Mouse (Mus musculus): ENCODE results near the gene Ogfod3. TPM values are rescaled to one million over a fixed set of nuclear protein-coding genes. Genes with fewer than 3 reads are reported as not detected.

Ogfod3 gene
- 25.4 and 27.4 TPM in 2 replicates for polyA plus RNA-seq (2012; rRNA removed)

DNA sequence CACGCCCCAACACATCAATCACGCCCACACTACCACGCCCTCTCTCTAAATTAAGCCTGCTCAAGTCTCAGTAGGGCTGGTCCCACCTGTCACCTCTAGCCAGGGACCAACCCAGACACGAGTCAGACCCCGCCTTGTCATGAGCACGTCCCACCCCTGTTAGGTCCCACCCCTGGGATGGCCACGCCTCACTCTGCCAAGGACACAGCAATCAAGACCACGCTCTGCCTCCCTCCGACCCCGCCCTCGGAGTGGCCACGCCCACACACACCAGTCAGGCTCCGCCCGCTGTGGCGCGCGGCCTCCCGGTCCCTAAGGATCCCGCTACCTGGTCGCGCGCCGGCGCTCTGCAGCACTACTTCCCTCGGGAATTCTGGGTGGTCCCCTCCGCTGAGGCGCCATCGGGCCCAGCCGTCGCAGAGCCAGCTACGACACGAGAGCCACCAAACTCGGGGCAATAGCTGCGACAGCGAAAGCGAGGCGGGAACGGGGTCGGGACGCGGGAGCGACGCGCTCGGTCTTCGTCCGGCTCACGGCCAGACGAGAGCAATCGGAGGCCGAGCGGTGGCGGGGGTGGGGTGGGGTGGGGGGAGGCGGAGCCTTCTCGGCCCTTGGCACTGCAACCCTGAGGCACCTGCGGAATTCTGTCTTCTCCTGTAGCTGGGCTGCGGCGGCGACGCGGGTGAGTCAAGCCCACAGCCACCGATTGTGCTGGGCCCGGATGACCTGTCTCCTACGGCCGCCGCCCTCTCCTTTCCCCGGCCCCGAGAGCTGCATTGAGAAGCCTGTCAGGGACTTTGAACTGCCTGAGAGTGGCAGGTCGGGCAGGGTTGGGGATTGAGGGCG lies at the start of gene Ogfod3, which contains the start of gene Hexdc:
TSS of gene Ogfod3 (minus strand) at position 551 of the 846 bp plus-strand sequence.
TSS of gene Hexdc (plus strand) at position 273 of the 846 bp plus-strand sequence.
- H3K4me1 ChIP-seq (ENCODE audit: control insufficient read depth, insufficient read depth, low read length): peaks cover 9% of the 10 kb centered on the region; the same call in 1 of the 2 replicates
- no peak for TF ChIP-seq CTCF (conservative IDR thresholded peaks at IDR 0.05; ENCODE audit: insufficient read depth, insufficient read length, low read depth, low read length)
- H3K4me3 ChIP-seq (ENCODE audit: insufficient read depth, low read depth, low read length): peak within 1 kb of the TSS; percentile 73
- no peaks in the 10 kb centered on the region for H3K36me3 ChIP-seq (ENCODE audit: control insufficient read depth, insufficient read depth, low read length)
- H3K27ac ChIP-seq (ENCODE audit: insufficient read depth, low read depth, low read length): peak within 1 kb of the TSS; percentile 74
- H3K27me3 ChIP-seq (replicated peaks; ENCODE audit: control insufficient read depth, insufficient read depth, low read length): no peaks in the 10 kb centered on the region
- WGBS: under 1% methylated on average over 70 of the region's 70 CpGs
- peak; percentile 98 for DNase-seq

DNA sequence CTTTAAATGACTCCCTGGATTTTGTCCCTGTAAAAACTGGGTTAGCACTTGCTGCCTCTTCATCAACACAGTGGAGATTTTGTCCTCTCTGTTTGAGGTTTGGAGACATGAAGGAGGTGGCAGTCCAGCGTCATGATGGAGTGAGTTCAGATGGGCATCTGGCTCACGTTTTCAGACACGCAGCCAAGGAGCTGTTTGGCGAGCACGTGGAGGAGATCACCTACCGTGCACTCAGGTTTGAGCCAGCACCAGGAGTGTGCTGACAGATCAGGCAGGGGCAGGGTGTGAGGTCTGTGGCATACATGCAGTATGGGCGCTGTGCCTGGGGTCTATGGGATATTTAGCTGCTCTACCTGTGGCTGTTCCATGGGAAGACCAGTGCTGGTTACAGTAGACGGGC lies 45.7 kb upstream of the Ogfod3 start:
- no peaks in the 10 kb centered on the region for H3K27me3 ChIP-seq (replicated peaks; ENCODE audit: control insufficient read depth, insufficient read depth, low read length)
- no peak for DNase-seq
- TF ChIP-seq POLR2A (IDR thresholded peaks at IDR 0.05; ENCODE audit: low read depth, low read length) (no peak), CTCF (conservative IDR thresholded peaks at IDR 0.05; ENCODE audit: insufficient read depth, insufficient read length, low read depth, low read length) (no peak)
- no peaks in the 10 kb centered on the region for H3K4me1 ChIP-seq (ENCODE audit: control insufficient read depth, insufficient read depth, low read length)
- peaks cover 16% of the 10 kb centered on the region for H3K36me3 ChIP-seq (ENCODE audit: control insufficient read depth, insufficient read depth, low read length)
- H3K4me3 ChIP-seq (ENCODE audit: insufficient read depth, low read depth, low read length): no peak overlapping the region
- no peak overlapping the region for H3K27ac ChIP-seq (ENCODE audit: insufficient read depth, low read depth, low read length)
- 86% methylated on average over 8 of the region's 8 CpGs for WGBS

DNA sequence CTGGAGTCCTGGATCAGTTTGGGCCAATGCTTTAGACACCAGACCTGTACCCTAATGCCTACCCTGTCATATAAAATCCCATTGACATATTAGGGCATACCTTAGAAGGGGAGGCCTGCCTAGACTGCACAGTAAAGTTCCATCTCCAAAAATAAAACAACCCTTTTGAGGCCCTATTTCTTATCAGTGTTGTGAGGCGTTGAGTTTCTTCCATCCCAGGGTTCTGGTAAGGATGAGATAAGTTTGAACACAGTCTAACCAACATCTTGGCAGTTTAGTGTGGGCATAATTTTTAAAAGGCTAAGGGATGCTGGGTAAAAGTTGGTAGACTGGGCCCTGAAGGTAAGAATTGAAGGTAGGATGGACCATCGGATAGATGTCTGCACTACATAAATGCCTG lies 35.2 kb upstream of the Ogfod3 start:
- Histone ChIP-seq H3K4me3 (ENCODE audit: insufficient read depth, low read depth, low read length) (no peak overlapping the region), H3K27me3 (replicated peaks; ENCODE audit: control insufficient read depth, insufficient read depth, low read length) (no peaks in the 10 kb centered on the region), H3K27ac (ENCODE audit: insufficient read depth, low read depth, low read length) (no peak overlapping the region), H3K36me3 (ENCODE audit: control insufficient read depth, insufficient read depth, low read length) (no peaks in the 10 kb centered on the region; the same call in 1 of the 2 replicates), H3K4me1 (ENCODE audit: control insufficient read depth, insufficient read depth, low read length) (peaks cover 8% of the 10 kb centered on the region)
- no peak for DNase-seq
- WGBS: 92% methylated on average over 2 of the region's 2 CpGs
- TF ChIP-seq POLR2A (IDR thresholded peaks at IDR 0.05; ENCODE audit: low read depth, low read length) (no peak), CTCF (conservative IDR thresholded peaks at IDR 0.05; ENCODE audit: insufficient read depth, insufficient read length, low read depth, low read length) (no peak)

DNA sequence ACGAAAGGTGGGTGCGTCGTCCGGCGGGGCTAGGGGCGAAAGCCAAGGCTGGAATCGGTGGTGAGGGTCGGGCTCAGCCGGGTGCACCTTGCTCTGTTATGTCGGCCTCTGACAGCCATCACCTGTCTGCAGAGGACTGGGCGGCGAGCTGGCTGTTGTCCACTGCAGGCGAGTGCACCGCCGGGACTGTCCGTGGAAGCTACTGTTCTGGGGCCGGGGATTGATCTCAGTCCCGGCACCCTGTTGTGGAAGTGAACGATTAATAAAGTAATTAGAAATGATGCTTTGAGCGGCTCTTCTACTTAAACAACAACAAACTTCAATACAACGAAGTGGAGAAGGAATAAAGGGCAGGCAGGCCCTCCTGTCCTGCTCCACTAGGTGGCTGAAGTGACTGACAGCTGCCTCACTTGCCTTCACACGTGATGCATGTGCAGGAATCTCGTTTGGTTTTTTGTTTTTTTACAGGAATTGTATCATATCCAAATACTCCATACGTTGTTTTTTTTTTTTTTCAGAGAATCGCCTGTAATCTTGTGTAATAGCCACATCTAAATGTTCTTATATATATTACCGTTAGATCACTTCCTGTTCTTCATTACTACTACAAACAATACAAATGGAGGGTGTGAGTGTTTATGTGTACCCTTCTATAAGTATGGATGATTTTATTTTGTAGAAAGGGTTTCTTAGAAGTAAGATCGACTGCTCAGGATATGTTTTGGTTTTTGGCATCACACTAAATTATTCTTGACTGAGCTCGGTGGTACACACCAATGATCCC lies 33.0 kb upstream of the Ogfod3 start:
- WGBS: 1% methylated on average over 28 of the region's 28 CpGs
- peak; percentile 70 for DNase-seq
- Histone ChIP-seq H3K36me3 (ENCODE audit: control insufficient read depth, insufficient read depth, low read length) (no peaks in the 10 kb centered on the region), H3K4me3 (ENCODE audit: insufficient read depth, low read depth, low read length) (peak overlapping the region; percentile 80), H3K4me1 (ENCODE audit: control insufficient read depth, insufficient read depth, low read length) (peaks cover 8% of the 10 kb centered on the region), H3K27me3 (replicated peaks; ENCODE audit: control insufficient read depth, insufficient read depth, low read length) (no peaks in the 10 kb centered on the region), H3K27ac (ENCODE audit: insufficient read depth, low read depth, low read length) (peak overlapping the region; percentile 85)
- no peak for TF ChIP-seq POLR2A (IDR thresholded peaks at IDR 0.05; ENCODE audit: low read depth, low read length)
- peak; percentile 64 for TF ChIP-seq CTCF (conservative IDR thresholded peaks at IDR 0.05; ENCODE audit: insufficient read depth, insufficient read length, low read depth, low read length)

DNA sequence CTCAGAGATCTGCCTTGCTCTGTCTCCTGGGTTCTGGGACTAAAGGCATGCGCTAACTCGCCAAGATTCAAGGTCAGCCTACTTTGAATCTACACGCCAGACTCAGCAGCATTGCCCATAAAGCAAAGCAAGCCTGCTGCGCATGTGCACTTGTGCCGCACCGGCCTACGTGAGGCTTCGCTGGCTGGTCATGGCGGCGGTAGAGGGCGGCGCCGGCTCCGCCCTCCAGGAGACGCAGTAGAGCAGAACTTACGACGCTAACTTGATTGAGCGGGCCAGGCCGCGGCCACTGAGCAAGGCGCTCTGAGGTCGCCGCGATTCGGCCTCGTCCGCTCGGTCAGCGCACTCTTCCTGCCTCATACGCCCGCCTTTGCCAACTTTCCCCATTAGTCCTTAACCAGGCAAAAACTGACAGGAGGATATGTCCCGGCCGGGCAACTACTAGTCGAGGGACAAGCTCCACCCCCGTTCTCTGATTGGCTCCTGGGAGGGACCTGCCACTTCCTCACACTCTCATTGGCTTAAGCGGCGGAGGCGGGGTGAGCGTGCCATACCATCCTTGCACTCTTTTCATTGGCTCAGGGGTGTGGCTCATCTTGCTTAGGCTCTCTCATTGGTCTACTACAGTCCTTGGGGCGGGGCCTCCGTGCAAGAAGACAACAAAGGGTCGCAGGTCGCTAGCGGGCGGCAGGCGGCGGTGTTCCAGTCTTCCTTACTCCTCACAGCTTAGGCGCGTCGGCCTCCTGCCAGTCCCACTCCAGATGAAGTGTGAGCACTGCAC lies 32.2 kb upstream of the Ogfod3 start, which contains the start of gene Narf:
TSS of gene Narf (plus strand) at position 690 of the 781 bp plus-strand sequence.
- H3K27ac ChIP-seq (ENCODE audit: insufficient read depth, low read depth, low read length): peak within 1 kb of the TSS; percentile 98
- TF ChIP-seq CTCF (conservative IDR thresholded peaks at IDR 0.05; ENCODE audit: insufficient read depth, insufficient read length, low read depth, low read length) (peak; percentile 52), POLR2A (IDR thresholded peaks at IDR 0.05; ENCODE audit: low read depth, low read length) (peak; percentile 98)
- H3K4me1 ChIP-seq (ENCODE audit: control insufficient read depth, insufficient read depth, low read length): peaks cover 9% of the 10 kb centered on the region
- WGBS: under 1% methylated on average over 50 of the region's 50 CpGs
- peak; percentile 100 for DNase-seq
- H3K36me3 ChIP-seq (ENCODE audit: control insufficient read depth, insufficient read depth, low read length): no peaks in the 10 kb centered on the region
- peak within 1 kb of the TSS; percentile 80 for H3K4me3 ChIP-seq (ENCODE audit: insufficient read depth, low read depth, low read length)
- no peaks in the 10 kb centered on the region for H3K27me3 ChIP-seq (replicated peaks; ENCODE audit: control insufficient read depth, insufficient read depth, low read length)

DNA sequence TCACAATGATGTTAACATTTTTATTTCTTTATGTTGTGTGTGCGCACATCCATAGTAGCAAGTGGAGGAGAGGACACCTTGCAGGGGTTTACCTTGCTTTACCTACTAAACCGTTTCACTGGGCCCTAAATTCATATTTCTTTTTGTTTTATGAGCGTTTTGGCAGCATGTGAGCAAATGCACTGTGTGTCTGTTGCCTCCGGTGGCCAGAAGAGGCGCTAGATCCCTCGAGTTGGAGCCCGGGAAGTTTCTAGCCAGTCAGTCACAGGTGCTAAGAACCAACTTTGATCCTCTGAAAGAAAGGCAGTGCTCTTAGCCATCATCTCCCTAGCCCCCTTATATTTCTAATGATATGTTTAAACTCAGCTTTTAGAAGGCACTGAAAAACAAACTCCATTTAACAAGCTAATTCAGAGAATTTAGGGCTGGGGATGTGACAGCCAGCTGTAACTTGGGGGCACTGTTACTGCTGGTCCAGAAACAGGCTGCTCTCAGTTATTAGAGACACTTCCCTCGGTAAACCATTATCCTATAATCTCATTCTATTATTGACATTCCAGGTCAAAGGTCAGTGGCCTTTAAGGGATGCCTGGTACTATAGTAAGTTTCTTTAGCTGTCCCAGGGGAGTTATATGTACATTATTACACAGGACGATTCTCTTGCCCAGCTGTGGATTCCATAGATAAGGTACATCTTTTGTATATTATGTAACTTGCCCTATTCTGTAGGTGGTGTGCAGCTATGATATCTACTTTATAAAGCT lies 31.1 kb upstream of the Ogfod3 start:
- H3K4me1 ChIP-seq (ENCODE audit: control insufficient read depth, insufficient read depth, low read length): peaks cover 12% of the 10 kb centered on the region
- H3K27ac ChIP-seq (ENCODE audit: insufficient read depth, low read depth, low read length): peak overlapping the region; percentile 98
- no peaks in the 10 kb centered on the region for H3K36me3 ChIP-seq (ENCODE audit: control insufficient read depth, insufficient read depth, low read length)
- WGBS: 31% methylated on average over 9 of the region's 9 CpGs
- H3K4me3 ChIP-seq (ENCODE audit: insufficient read depth, low read depth, low read length): no peak overlapping the region
- H3K27me3 ChIP-seq (replicated peaks; ENCODE audit: control insufficient read depth, insufficient read depth, low read length): no peaks in the 10 kb centered on the region
- DNase-seq: peak; percentile 56
- TF ChIP-seq POLR2A (IDR thresholded peaks at IDR 0.05; ENCODE audit: low read depth, low read length) (no peak), CTCF (conservative IDR thresholded peaks at IDR 0.05; ENCODE audit: insufficient read depth, insufficient read length, low read depth, low read length) (peak; percentile 57)
